Mouse (Mus musculus) G1E-ER4 (cell line): ENCODE data around the gene Ctdspl. TPM values are rescaled to one million over a fixed set of nuclear protein-coding genes. Genes with fewer than 3 reads are reported as not detected.

ENCODE experiments used
- GATA1 ChIP-seq: IDR thresholded peaks from one replicate; pipeline ENCODE4 v1.8.0; 2012; ENCODE audit warnings: low read length, inconsistent platforms
- polyA plus RNA-seq: library from polyadenylated mRNA; stranded (reverse); fragments of >175 nt; gene quantifications from 2 replicates; pipeline ENCODE4 v1.2.3, GENCODE M21; 2012

The Ctdspl gene
- polyA plus RNA-seq, 1 experiment, result 0.01 TPM

GRCm38 (mm10) chr9:119037076-119037730, 111.0 kb downstream of the Ctdspl start:
- TF ChIP-seq GATA1, result no peak

GRCm38 (mm10) chr9:119038574-119038973, 112.3 kb downstream of the Ctdspl start:
- TF ChIP-seq GATA1, result no peak

GRCm38 (mm10) chr9:119040101-119040775, 114.0 kb downstream of the Ctdspl start:
- no peak for TF ChIP-seq GATA1

GRCm38 (mm10) chr9:119048182-119048903, 122.1 kb downstream of the Ctdspl start:
- no peak for TF ChIP-seq GATA1

GRCm38 (mm10) chr9:119051158-119051557, 124.9 kb downstream of the Ctdspl start:
- TF ChIP-seq GATA1, result no peak

GRCm38 (mm10) chr9:119052154-119052944, 126.1 kb downstream of the Ctdspl start, which contains the start of gene Vill:
Vill (plus strand) TSS chr9:119052778.
- no peak for TF ChIP-seq GATA1

- no peak for TF ChIP-seq GATA1
Measured at GRCm38 (mm10) chr9:119053964-119054576, 127.8 kb downstream of the Ctdspl start.

GRCm38 (mm10) chr9:119055336-119055735, 129.1 kb downstream of the Ctdspl start:
- no peak for TF ChIP-seq GATA1

GRCm38 (mm10) chr9:119058245-119058644, 132.0 kb downstream of the Ctdspl start:
- TF ChIP-seq GATA1, result no peak

- TF ChIP-seq GATA1, result no peak
Measured at GRCm38 (mm10) chr9:119060701-119061100, 134.4 kb downstream of the Ctdspl start.

- no peak for TF ChIP-seq GATA1
Measured at GRCm38 (mm10) chr9:119063036-119063644, 136.9 kb downstream of the Ctdspl start.

GRCm38 (mm10) chr9:119064296-119064695, 138.0 kb downstream of the Ctdspl start:
- no peak for TF ChIP-seq GATA1

- TF ChIP-seq GATA1, result no peak
Measured at GRCm38 (mm10) chr9:119067601-119068000, 141.3 kb downstream of the Ctdspl start.

- TF ChIP-seq GATA1, result no peak
Measured at GRCm38 (mm10) chr9:119068266-119068665, 142.0 kb downstream of the Ctdspl start.

GRCm38 (mm10) chr9:119070173-119070825, 144.0 kb downstream of the Ctdspl start:
- no peak for TF ChIP-seq GATA1
